Mouse (Mus musculus): ENCODE data around the gene Coro7.
A peak's percentile ranks its signal among the peaks of the same experiment; 100 is the strongest.

Gene Coro7

GRCm38 (mm10) chr16:4649211-4649610 is 30.4 kb downstream of the Coro7 start:
- no peak for DNase-seq (ENCODE audit: low read depth, low spot score)

DNA sequence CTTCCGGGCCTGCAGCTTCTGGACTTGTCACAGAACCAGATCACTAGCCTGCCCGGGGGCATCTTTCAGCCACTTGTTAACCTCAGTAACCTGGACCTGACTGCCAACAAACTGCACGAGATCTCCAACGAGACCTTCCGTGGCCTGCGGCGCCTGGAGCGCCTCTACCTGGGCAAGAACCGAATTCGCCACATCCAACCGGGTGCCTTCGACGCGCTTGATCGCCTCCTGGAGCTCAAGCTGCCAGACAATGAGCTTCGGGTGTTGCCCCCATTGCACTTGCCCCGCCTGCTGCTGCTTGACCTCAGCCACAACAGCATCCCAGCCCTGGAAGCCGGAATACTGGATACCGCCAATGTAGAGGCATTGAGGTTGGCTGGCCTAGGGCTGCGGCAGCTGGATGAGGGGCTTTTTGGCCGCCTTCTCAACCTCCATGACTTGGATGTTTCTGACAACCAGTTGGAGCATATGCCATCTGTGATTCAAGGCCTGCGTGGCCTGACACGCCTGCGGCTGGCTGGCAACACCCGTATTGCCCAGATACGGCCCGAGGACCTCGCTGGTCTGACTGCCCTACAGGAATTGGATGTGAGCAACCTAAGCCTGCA is 31.1 kb downstream of the Coro7 start:
- peak; percentile 44 for DNase-seq (ENCODE audit: low read depth, low spot score)

DNA sequence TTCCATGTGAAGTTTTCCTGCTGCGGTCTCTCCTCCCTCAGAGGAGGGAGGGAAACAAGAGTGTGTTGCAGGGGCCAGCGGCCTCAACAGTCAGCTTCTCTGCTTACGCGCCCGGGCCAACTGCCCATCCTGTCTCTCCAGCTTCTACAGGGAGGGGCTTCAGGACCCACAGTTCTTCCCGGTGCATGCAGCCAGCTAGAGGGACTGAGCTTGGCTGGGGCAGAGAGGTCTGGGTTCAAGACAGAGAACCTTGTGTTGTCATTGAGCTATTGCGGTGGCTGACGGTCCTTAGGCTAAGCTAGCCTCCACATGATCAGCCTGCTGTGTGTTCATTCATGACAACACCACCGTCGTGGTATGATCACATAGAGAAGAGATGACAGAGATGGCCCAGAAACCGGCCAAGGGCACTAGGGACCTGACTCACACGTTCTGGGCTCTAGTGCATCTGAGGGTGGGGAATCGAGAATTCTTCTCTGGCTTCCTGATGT is 31.9 kb downstream of the Coro7 start:
- no peak for DNase-seq (ENCODE audit: low read depth, low spot score)

DNA sequence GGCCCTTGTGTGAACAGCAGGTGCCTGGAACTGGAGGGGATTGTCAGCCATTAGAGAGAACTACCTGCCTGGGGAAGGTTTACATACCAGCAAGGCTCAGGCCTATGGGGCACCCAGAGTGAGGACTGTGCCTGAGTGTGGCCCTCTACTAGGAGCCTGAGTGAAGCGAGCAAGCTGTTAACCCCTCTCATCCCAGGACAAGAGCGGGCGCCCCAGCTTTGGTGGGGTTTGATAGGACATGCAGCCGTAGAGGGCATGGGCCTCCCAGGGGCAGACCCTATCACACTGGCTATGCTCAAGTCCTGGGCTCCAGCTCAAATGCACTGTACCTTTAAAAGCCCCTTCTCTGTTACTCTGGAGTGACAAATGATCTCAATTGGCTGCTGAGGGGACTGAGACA is 32.7 kb downstream of the Coro7 start:
- no peak for DNase-seq (ENCODE audit: low read depth, low spot score)

DNA sequence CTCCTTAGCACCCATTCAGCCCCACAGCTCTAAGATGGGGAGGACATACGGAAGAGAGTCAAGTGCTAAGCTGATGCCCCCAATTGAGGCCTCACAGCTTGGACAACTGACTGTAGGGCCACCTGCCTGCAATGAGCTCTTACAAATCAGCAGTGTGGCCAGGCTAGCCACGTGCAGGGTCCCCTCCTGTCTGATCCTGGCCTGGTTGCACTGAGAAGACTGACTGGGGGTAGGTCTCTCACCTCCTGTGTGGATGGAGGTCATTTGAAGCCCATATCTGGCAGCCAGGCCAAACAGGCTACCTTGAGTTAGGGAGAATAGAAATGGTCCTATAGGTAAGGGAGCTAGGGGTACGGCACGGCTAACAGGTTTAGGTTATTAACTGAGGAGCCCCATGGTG is 33.7 kb downstream of the Coro7 start:
- DNase-seq (ENCODE audit: low read depth, low spot score): no peak

GRCm38 (mm10) chr16:4643670-4644419 is 35.7 kb downstream of the Coro7 start:
- no peak for DNase-seq (ENCODE audit: low read depth, low spot score)

DNA sequence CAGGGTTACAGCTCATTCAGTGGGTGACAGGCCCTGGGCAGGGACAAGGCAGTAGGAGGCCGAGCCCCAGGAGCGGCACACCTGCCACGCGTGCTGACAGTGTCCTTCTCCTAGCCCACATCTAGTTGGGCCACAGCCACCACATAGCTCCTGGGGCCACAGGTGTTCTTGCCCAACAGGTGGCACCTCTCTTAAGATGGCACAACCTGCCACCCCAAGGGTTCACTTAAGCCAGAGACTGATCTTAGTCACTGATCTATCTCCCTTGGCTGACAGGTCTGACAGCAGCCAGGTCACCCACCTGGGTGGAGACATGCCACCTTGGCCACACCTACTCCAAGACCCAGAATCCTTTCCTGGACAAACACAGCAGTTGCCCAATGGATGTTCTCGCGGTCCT is 36.6 kb downstream of the Coro7 start:
- DNase-seq (ENCODE audit: low read depth, low spot score): no peak

DNA sequence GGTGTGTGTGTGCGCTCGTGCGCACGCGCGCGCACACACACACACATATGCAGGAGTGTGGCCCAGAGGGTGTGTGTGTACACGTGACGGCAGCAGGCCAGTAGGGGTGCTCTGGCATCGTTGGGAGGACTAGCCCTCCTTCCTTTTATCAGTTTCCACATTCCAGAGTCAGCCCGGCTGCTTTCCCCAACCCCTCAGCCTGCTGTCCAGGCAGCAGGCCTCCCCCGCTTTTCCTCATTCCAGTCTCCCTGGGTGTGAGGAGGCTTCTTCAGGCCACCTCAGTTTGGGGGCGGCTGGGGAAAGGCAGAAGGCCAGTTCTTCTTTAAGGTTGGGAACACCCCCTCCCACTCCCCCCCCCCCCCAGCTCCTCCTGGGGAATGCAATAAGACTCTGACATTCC is 37.4 kb downstream of the Coro7 start:
- DNase-seq (ENCODE audit: low read depth, low spot score): peak; percentile 81

DNA sequence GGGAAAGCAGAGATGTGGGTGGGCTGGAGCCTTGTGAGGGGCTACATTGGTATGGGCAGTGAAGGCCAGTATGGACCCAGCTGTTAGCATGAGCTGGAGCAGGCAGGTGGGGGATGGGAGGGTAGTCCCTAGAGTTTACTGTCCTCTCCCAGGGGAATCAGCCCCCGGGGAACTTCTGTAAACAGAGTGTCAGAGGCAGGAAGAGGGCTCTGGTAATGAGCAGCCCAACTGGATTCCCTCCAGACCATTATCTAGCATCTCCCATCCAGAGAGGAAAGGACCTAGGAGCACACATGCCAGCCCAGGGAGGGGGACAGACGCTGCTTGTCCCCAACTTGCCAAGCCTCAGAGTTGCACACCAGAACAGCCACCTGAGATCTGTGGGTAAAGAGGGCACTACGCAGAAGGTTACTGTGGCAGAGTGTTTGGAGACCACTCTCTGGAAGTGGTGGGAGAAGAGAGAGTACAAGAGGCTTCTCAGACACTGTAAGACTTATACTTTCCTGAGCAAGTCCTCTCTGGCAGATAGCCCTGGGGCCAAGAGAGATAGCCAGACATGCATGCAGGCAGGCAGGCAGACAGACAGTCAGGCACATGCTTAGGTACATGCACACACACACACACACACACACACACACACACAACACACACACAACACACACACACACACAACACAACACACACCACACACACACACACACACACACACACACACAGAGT is 38.3 kb downstream of the Coro7 start:
- no peak for DNase-seq (ENCODE audit: low read depth, low spot score)

GRCm38 (mm10) chr16:4640267-4641005 is 39.1 kb downstream of the Coro7 start:
- no peak for DNase-seq (ENCODE audit: low read depth, low spot score)

DNA sequence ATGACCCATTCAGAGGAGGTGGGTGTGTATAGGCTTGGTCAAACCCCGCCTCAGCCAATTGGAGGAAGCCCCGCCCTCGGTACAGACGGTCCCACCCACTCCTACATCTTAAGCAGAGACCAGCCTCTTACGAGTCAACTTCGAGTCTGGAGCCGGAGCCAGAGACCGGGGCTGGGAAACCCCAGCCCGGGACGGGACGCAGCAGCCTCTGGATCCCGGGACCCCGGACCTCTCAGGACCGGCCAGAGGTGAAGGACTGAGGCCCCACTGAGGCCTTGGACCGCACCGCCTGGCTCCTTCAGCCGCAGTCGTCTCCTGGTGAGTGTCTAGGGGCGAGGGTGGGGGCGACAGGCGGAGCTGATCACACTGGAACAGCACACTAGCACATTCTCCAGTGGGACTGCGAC is 39.7 kb downstream of the Coro7 start, which contains the start of the genes Vasn and Dnaja3:
TSS of gene Vasn (plus strand) at position 111 of the 407 bp plus-strand sequence.
TSS of gene Dnaja3 (plus strand) at position 159 of the 407 bp plus-strand sequence.
- peak; percentile 95 for DNase-seq (ENCODE audit: low read depth, low spot score)

- no peak for DNase-seq (ENCODE audit: low read depth, low spot score)
These were observed 40.6 kb downstream of the Coro7 start for GRCm38 (mm10) chr16:4638891-4639390.

GRCm38 (mm10) chr16:4635760-4636159 is 43.8 kb downstream of the Coro7 start:
- DNase-seq (ENCODE audit: low read depth, low spot score): no peak

GRCm38 (mm10) chr16:4634681-4635080 is 44.9 kb downstream of the Coro7 start:
- no peak for DNase-seq (ENCODE audit: low read depth, low spot score)

DNA sequence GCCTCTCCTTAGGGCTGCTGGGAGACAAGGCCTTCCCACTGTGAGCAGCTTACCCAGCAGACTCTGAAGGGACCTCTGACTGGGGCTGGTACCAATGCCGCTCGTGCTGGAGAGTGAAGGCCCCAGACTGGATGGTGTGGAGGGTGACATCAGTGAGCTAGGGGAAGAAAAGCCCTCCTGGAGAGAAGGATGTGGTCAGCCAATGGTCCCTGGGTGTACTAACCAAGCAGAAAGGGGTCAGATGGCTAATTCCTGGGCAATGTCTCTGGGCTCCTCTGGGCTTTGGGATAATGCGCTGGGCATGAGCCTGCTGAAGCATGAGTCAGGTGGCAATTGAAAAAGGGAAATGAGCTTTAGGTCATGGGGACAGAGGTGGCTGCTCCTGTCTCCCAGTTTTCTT is 45.9 kb downstream of the Coro7 start:
- no peak for DNase-seq (ENCODE audit: low read depth, low spot score)

DNA sequence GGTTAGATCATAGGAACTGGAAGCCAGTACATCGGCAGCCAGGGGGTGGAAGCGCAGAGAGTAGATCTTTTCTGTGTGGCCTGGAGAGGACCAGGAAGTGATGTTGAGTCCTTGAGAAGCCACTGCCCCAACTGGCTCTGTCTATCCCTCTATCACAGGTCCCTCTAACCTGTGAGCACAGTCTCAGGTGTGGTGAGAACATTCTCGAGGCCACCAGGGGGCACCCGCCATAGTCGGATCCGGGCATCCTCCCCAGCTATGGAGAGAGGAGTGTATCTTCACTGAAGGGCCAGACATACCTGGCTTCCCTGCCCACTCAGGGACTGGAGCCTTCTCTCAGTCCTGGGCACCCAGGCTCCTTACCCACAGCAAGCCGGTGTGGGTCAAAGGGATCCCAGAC is 47.5 kb downstream of the Coro7 start:
- peak; percentile 73 for DNase-seq (ENCODE audit: low read depth, low spot score)

- peak; percentile 75 for DNase-seq (ENCODE audit: low read depth, low spot score)
These were observed 49.6 kb downstream of the Coro7 start for GRCm38 (mm10) chr16:4629950-4630349.

GRCm38 (mm10) chr16:4628898-4629419 is 50.6 kb downstream of the Coro7 start:
- peak; percentile 70 for DNase-seq (ENCODE audit: low read depth, low spot score)

DNA sequence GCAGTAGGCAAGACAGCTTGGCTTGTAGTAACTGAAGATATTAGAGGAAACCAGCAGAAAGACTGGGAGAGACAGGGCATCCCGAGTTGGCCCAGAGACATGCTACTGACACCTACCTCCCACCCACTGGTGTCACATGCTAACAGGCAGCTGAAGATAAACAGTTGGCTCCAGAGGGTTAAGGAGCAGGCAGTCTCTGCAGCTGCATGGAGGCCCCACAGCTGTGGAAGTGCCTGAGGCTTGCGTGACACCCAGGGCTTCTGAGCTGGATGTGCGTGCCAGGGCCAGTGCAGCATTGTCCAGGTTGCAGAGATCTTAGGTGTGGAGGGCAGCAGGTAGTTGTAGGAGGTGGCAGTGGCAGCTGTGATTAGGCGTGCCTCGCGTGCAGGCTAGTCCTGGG is 52.5 kb downstream of the Coro7 start:
- DNase-seq (ENCODE audit: low read depth, low spot score): no peak

GRCm38 (mm10) chr16:4624481-4625110 is 55.0 kb downstream of the Coro7 start, which contains the start of gene Pam16:
Pam16 (minus strand) TSS chr16:4624988.
- DNase-seq (ENCODE audit: low read depth, low spot score): peak; percentile 93

GRCm38 (mm10) chr16:4624074-4624473 is 55.5 kb downstream of the Coro7 start:
- DNase-seq (ENCODE audit: low read depth, low spot score): peak; percentile 46

Data from R1 (cell line).